In the genomic region with DNA sequence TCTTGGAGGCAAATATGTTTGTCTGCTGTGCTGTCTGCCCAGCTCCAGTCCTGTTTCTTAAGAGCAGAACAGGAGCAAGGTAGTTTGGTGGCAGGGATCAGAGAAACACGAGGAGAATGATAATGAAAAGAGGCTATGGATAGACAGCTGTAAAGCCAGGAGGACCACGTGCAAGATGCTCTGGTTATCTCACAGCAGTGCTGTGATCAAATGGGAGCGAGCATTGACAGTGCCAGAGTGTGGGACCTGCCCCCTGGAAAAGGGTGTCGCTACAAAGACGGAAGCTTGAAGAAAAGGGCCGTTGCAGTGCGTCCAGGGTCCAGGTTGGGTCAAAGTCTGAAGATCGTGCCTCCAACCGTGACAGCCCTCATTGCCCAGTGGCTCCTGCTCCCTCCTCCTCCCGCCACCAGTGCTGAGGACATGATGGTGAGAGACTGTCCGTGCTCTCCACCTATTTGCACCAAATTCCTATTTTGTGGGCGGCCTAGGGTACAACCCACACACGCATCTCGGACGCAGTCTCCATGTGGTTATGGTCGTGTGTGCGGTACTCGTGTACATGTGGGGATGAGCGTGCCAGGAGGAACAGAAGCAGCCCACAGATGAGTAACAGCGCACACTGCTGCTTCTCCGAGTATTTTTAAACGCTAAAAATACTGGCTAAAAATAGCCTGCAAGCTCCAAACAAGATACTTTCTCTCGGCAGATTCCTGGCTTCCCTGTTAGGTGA, we compare ENCODE assay signal across 10 mouse cellular contexts. TPM values are rescaled to one million over a fixed set of nuclear protein-coding genes. Genes with fewer than 3 reads are reported as not detected.
DNase-seq lines count a peak whose midpoint lies in the region; ATAC-seq and TF ChIP-seq lines count a peak whose summit lies in the region.
"Had no signal": no experiment of that assay in that cellular context is flagged by ENCODE, and none has a peak within 500 bp of the region (broad histone marks: within the 10 kb centered on the region; RNA-seq: fewer than 3 reads in every experiment).

No protein-coding gene starts in this region.

- no peak for TF ChIP-seq CTCF in midbrain, postnatal 0 days (IDR thresholded peaks at IDR 0.05)

- 6% methylated on average over 23 of the region's 23 CpGs for WGBS in heart, embryonic 16.5 days
- 9% methylated on average over 23 of the region's 23 CpGs for WGBS in midbrain, postnatal 0 days

- H3K4me3 ChIP-seq in heart, embryonic 16.5 days (ENCODE audit: low read length) = peak overlapping the region; percentile 77
- H3K4me3 ChIP-seq in midbrain, postnatal 0 days (ENCODE audit: low read depth, low read length) = peak overlapping the region; percentile 57

- no peaks in the 10 kb centered on the region for H3K9me3 ChIP-seq in heart, embryonic 16.5 days (replicated peaks; ENCODE audit: control insufficient read depth, low read length)
- H3K9me3 ChIP-seq in midbrain, postnatal 0 days (ENCODE audit: low read length) = no peaks in the 10 kb centered on the region
- H3K9me3 ChIP-seq: G1E had no signal

- H3K4me2 ChIP-seq in heart, embryonic 16.5 days (ENCODE audit: low read depth, low read length) = peak overlapping the region; percentile 95
- peak overlapping the region; percentile 100 for H3K4me2 ChIP-seq in midbrain, postnatal 0 days (ENCODE audit: low read depth, low read length, poor library complexity, severe bottlenecking)

- H3K27me3 ChIP-seq in heart, embryonic 16.5 days (ENCODE audit: control insufficient read depth, insufficient read depth, low read length) = no peaks in the 10 kb centered on the region
- H3K27me3 ChIP-seq in midbrain, postnatal 0 days (ENCODE audit: insufficient read depth, low read length) = peaks cover 16% of the 10 kb centered on the region

- DNase-seq in heart, adult 11 months = peak; percentile 96
- no peak for DNase-seq in heart, postnatal 25 days (ENCODE audit: low spot score)
- DNase-seq in cerebellum, adult 9-11 months = peak; percentile 75
- DNase-seq in kidney, postnatal 4 days = peak; percentile 59 to 75
- no peak for DNase-seq in midbrain, postnatal 0 days (ENCODE audit: low spot score)
- no peak for DNase-seq in thymus, postnatal 14 days
- DNase-seq in adipocyte (ENCODE audit: low spot score) = no peak

- peak overlapping the region; percentile 90 for H3K27ac ChIP-seq in heart, embryonic 16.5 days (ENCODE audit: low read length)
- no peak overlapping the region for H3K27ac ChIP-seq in midbrain, postnatal 0 days (ENCODE audit: low read depth, low read length)

- peaks cover 57% of the 10 kb centered on the region for H3K4me1 ChIP-seq in heart, embryonic 16.5 days (ENCODE audit: control insufficient read depth, insufficient read depth, low read length)
- H3K4me1 ChIP-seq in midbrain, postnatal 0 days (ENCODE audit: insufficient read depth, low read length) = peaks cover 19% of the 10 kb centered on the region; the same call in 1 of the 2 replicates

- peak; percentile 19; the same call in 1 of the 2 replicates for ATAC-seq in heart, embryonic 16.5 days (replicated peaks; ENCODE audit: extremely low read depth, insufficient read depth, low FRiP score)
- no peak for ATAC-seq in midbrain, postnatal 0 days (ENCODE audit: low FRiP score)

- no peaks in the 10 kb centered on the region for H3K36me3 ChIP-seq in heart, embryonic 16.5 days (ENCODE audit: control insufficient read depth, insufficient read depth)
- no peaks in the 10 kb centered on the region for H3K36me3 ChIP-seq in midbrain, postnatal 0 days (ENCODE audit: insufficient read depth, low read length)

- H3K9ac ChIP-seq in heart, embryonic 16.5 days (ENCODE audit: low read length) = peak overlapping the region; percentile 91
- H3K9ac ChIP-seq in midbrain, postnatal 0 days (replicated peaks; ENCODE audit: low read length, poor library complexity, severe bottlenecking) = peak overlapping the region; percentile 56; the same call in 1 of the 2 replicates

- intact Hi-C loops in heart, postnatal 25 days (cut with DNase I) = no loop called here

RNA-seq across cellular contexts. Expression of gene Usp2, which starts 16.7 kb away (rescaled TPM):
- total RNA-seq in heart, postnatal 25 days (2021) = 100 to 1,000 TPM in 1 of 2 experiments, 10 to 100 TPM in 1; 77.7 to 191 TPM
- 77.5 and 89.6 TPM in 2 replicates for polyA plus RNA-seq in heart, embryonic 16.5 days (2015; fragmentation: Nextera tagmentation; extraction: Ambion mirVana)
- 7.5 and 8.0 TPM in 2 replicates for total RNA-seq in midbrain, postnatal 0 days (2014; rRNA removed)
- 14.5 and 15.1 TPM in 2 replicates for polyA plus RNA-seq in midbrain, postnatal 0 days (2015; fragmentation: Nextera tagmentation; extraction: Ambion mirVana)

RNA-seq across cellular contexts. Expression of gene Mfrp, which starts 18.0 kb away (rescaled TPM):
- total RNA-seq in heart, postnatal 25 days (2021) = not detected
- polyA plus RNA-seq in heart, embryonic 16.5 days (2015; fragmentation: Nextera tagmentation; extraction: Ambion mirVana) = 0.12 TPM in 1 of 2 replicates, not detected in the other
- 0.19 and 2.8 TPM in 2 replicates for total RNA-seq in midbrain, postnatal 0 days (2014; rRNA removed)
- 0.05 TPM in 1 of 2 replicates, not detected in the other for polyA plus RNA-seq in midbrain, postnatal 0 days (2015; fragmentation: Nextera tagmentation; extraction: Ambion mirVana)
- total RNA-seq: G1E; heart, adult 18-20 months had no signal
- polyA plus RNA-seq: G1E had no signal

RNA-seq across cellular contexts. Expression of gene C1qtnf5, which starts 23.5 kb away (rescaled TPM):
- 10 to 100 TPM in 1 of 2 experiments, 1 to 10 TPM in 1; 9.7 to 10.9 TPM for total RNA-seq in heart, postnatal 25 days (2021)
- 3.5 and 4.2 TPM in 2 replicates for polyA plus RNA-seq in heart, embryonic 16.5 days (2015; fragmentation: Nextera tagmentation; extraction: Ambion mirVana)
- total RNA-seq in midbrain, postnatal 0 days (2014; rRNA removed) = 16.6 and 29.0 TPM in 2 replicates
- polyA plus RNA-seq in midbrain, postnatal 0 days (2015; fragmentation: Nextera tagmentation; extraction: Ambion mirVana) = 9.9 and 10.7 TPM in 2 replicates
- total RNA-seq: G1E had no signal

RNA-seq across cellular contexts. Expression of gene Gm49380, which starts 29.7 kb away (rescaled TPM):
- total RNA-seq in heart, postnatal 25 days (2021) = under 1 TPM in 1 of 2 experiments, not detected in 1; 0.11 TPM
- 0.07 and 0.20 TPM in 2 replicates for polyA plus RNA-seq in heart, embryonic 16.5 days (2015; fragmentation: Nextera tagmentation; extraction: Ambion mirVana)
- not detected in 2 replicates for total RNA-seq in midbrain, postnatal 0 days (2014; rRNA removed)
- polyA plus RNA-seq in midbrain, postnatal 0 days (2015; fragmentation: Nextera tagmentation; extraction: Ambion mirVana) = 0.07 and 0.27 TPM in 2 replicates
- polyA plus RNA-seq: G1E had no signal

RNA-seq across cellular contexts. Expression of gene Rnf26, which starts 29.8 kb away (rescaled TPM):
- total RNA-seq in heart, postnatal 25 days (2021) = 1 to 10 TPM; 7.7 to 8.1 TPM
- 31.7 and 36.6 TPM in 2 replicates for polyA plus RNA-seq in heart, embryonic 16.5 days (2015; fragmentation: Nextera tagmentation; extraction: Ambion mirVana)
- total RNA-seq in midbrain, postnatal 0 days (2014; rRNA removed) = 13.0 and 15.0 TPM in 2 replicates
- 33.4 and 34.1 TPM in 2 replicates for polyA plus RNA-seq in midbrain, postnatal 0 days (2015; fragmentation: Nextera tagmentation; extraction: Ambion mirVana)

Comparison
In these comparisons a context has a peak if more than half of its experiments do, and no peak if none do; other contexts are left out.
1. DNase-seq: peak in heart, adult 11 months (single experiment), cerebellum, adult 9-11 months (single experiment) and kidney, postnatal 4 days (2 of 2); none in heart, postnatal 25 days (single experiment), midbrain, postnatal 0 days (single experiment), thymus, postnatal 14 days (single experiment) and adipocyte (single experiment).